Mouse (Mus musculus) cerebellum, adult 8-10 months (tissue): ENCODE measurements at regions not wholly inside any gene's neighbourhood (a gene's known extent, or its start where the extent isn't known, plus 50 kb on each side); places are given as distances from the start of the nearest gene placed in this dataset.

Experiments
- DNase-seq: peaks from one replicate; pipeline ENCODE4 v3.0.0; 2022

DNA sequence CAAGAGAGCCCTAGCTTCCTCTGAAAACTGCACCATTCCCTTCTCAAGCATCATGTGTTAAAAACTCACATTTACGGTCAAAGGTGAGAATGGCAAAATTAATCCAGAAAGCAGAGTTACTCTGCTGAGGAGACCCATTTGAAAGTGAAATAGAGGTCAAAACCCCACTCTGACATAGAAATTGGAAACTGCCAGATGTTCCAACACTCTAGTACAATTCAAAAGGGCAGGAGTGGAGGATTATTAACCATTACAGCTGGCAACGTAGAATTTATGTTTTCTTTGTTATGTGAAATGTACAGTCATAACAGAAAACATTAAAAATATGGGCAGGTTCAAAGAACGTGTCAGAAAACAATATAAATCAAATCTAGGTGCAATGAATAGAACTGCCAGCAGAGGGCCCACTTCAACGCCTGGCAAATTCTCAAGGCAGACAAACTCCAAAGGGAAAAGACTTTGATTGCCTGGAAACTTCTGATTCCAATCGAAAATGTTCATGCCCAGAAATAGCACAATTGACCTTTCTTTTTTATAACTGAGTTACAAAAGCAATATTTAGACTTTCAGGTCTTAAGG is 54.2 kb upstream of the Rfpl4b start:
- DNase-seq, result peak; percentile 24

DNA sequence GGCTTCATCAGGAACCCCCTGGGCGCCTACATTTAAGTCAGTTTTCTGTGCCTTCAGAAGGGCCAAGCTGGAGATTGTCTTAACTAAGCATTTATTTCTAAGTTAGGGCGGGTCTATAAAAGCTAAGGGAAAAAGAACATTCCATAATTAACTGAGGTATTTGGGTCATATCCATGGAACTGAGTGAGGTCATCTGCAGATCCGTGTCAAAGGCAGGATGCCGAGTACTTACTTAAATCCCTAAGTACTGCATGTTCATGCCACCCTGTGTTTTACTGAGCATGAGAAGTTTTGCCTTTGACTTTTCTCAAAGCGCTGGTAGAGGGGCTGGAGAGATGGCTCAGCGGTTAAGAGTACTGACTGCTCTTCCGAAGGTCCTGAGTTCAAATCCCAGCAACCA is 57.7 kb upstream of the Rfpl4b start:
- DNase-seq, result no peak

DNA sequence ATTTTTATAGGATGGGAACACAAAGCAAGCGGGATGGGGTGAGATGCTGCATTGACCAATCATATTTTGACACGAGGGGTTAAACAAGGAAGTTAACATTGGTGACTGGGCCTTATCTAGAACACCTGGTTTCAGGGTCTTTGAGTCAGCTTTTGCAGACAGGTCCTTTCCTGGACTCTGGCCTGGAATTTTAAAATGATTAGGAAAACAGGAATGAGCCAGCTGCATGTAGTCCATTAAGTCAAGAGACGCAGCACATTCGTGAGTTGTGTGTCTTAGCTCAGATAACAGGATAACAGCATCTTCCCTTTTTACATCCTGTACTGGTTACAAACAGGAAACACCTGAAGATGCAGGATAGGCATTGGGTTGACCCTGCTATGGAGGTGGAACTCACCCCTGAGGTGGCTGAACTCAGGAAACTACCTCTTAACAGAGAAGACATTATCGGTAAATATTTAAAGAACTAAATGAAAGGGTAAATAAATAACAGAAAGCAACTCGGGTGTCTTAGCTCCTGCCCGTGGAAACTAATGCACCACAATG is 59.1 kb upstream of the Rfpl4b start:
- no peak for DNase-seq

DNA sequence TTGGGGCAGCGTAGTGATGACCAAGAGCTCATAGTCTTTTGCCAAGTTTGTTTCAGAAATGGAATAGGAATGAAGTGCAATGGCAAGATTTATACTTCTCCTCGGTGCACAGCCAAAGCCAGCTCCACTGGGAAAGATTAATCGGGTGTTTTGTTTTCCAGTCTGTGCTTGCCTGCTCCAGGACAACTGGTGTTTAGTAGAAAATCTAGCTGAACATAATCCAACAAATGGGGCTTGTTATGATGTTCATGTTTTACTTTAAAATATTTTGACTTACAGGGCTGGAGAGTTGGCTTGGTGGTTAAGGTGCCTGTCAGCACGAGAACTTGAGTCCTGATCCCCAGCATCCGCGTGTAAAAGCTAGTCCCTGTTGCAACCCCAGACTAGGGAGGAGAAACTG is 60.6 kb upstream of the Rfpl4b start:
- DNase-seq, result no peak

DNA sequence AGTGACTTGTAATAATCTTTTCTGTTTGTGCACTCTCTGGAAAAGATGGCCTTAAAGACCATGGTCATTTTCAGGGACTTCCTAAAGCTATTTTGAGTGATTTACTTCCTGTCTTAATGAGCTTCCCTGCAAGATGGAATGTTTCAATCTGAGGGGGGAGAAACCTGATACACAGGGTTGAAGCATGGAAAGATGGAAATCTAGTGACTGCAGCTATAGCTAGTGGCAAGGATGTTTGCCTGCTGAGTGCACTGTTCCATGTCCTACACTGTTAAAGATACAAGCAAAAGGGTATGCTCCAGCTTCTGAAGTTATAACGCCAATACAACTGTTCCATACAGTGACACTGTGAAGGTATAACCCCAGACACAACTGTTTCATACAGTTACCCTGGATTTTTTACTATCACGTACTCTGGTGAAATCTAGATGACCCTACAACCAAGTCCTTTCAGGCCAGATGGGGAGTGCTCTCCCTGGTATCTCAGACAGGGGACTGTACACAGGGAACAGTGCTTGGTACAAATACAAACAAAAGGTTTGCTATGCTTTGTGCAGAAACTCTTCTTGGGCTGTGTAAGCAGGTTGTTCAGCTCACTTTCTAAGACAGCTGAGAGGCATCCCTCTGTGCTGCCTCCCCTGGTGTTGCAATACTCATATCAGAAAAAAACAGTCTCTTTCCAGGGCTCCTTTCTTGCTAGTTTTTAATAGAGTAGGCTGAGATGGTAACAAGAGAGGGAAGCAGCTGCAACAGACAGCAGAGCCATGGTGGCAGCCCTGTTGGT is 62.4 kb upstream of the Rfpl4b start:
- no peak for DNase-seq

DNA sequence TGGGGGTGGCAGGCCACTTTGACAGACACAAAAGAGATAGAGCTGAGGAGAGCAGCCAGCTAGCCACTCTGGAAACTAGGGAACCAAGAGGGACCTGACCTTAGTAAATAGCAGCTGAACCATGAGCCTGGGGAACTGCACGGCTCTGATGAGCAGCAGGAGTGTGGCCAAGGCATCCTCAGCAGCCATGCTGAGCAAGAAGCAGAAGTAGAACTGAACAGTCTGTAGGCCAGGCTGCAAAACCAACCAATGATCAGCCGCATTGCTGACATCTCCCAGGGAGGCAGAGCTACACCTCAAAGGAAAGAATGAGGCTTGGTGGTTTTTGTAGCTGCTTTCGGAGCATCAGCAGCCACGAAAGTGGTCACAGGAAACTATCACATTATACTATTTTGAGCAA is 63.1 kb upstream of the Rfpl4b start:
- DNase-seq, result no peak

DNA sequence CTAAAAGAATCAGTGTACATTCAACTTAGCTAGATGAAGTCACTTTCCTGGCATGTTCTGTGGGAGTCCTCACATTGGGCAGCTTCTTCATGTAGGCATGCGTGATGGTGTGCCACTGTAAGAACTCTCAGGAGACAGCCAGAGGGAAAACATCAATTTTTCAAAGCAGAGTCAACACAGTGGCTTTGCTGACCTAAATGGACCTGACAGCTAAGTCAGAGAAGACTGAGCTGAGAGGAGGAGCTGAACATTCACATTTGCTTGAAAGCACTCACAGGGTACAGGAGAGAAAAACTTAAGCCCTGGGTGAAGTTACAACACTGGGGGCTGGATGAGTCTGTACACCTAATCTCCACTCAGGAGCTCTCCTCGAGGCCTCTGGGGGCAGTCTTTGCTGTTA is 64.9 kb upstream of the Rfpl4b start:
- no peak for DNase-seq

DNA sequence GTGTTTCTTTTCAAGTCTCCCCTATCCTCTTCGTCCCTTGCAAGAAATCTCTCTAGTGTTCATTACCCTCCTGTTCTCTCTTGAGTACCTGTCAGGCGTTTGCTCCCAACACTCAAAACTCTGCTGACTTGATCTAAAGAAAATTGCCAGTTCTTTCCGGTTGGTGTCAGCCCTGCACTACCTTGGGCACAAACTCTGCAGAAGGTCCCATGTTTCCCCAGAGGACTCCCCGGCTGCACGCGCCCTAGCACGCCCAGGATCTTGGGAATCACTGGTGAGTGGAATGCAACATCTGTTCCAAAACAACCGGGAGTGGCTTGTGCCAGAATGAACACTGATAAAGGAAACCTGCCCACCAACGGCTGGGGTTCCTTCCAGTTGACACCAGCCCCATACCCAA is 66.3 kb upstream of the Rfpl4b start:
- DNase-seq, result no peak

DNA sequence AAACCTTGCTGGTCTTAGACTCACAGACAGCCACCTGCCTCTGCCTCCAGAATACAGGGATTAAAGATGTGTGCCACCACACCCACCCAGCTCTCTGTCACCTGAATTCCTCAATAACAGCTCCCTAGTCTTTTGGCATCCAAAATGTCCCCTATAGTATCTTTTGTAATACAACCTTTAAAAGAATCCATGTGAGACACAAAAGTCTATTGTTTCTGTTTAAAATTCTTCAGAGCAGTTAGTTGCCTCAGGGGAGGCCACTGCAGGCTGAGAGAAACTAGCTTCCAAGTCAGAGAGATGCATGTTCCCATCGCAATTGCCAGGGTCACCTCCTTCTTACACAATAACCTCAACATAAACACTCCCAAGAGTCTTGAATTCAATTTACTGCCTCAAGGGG is 70.6 kb upstream of the Lama4 start:
- no peak for DNase-seq

DNA sequence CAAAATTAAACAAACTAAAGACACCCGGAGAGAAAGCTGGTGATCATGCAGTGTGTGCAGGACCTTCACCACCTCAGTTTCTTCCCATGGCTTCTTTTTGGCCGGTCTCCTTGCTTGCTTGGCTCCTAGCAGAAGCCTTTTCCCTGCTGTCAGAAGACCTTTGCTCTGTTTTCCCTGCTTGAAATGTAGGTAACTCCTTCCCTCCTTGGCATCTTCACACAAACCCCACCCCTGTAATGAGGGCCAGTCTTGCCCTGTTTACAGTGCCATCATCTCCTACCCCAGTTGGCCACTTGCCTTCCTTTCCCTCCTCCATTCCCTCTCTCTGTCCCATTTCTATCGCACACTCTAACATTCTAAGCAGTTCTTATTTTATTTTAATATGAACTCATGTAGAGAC is 69.7 kb upstream of the Lama4 start:
- no peak for DNase-seq

DNA sequence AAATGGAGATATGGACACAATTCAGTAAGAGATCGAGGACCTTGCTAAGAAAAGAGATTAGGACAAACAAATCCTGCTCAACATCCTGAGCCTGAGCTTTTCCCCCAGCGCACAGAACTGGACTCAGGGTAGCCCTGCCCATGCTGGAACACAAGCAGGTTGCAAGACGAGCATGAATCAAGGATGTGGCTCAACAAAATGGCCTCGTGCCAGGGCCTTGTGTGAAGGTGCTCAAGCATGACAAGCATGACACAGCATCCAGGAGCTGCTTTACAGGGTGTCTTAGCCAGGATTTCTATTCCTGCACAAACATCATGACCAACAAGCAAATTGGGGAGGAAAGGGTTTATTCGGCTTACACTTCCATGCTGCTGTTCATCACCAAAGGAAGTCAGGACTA is 67.7 kb upstream of the Lama4 start:
- DNase-seq, result no peak

DNA sequence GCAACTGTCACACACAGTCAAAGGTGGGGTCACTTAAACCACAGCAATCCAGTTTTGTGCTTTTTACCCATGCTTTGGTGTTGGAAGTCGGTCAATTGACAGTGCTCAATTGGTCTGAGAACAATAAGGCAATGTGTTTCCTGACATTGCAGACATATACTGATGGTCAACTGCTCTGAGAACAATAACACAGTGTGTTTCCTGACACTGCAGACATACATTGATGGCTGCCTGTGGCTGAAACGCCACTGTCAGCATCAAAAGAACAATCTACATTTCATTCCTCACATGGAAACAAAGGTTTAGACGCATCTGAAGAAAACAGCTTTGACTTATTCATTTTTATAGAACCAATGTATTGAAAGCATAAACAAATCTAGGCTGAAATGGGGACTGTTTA is 59.2 kb upstream of the Lama4 start:
- no peak for DNase-seq

DNA sequence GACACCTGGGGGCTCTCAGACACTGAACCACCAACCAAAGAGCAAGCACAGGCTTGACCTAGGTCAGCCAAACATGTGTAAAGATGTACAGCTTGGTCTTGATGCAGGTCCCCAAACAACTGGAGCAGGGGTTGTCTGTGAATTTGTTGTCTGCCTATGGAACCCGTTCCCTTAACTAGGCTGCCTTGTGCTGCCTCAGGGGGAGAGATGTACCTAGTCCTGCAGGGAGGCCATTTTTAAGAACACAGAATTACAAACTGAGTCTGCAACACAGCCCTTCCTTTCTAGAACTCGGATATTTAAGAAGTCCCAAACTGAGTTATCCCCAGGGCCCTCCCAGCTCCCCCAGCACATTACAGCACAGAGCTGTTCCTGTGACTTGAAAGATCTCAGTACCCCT is 57.5 kb upstream of the Lama4 start:
- DNase-seq, result no peak

DNA sequence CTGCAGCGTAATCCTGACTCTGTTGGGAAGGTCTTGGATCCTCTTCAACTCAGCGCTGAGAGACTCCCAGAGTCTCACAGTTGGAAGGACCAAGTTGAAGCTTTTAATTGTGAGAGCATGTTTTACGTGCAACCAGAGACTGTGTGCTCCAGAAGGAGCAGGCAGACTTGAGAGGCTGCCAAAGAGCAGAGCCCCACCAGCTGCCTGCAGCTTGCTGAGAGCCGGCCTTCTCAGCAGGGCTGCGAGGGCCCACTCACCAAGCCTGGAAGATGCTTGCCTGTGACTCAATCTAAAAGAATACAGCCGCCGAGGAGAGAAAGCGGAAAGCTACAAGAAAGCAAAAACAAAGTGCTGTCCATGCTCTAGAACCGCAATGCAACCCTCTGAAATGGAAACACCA is 57.0 kb upstream of the Lama4 start:
- peak; percentile 3 for DNase-seq

DNA sequence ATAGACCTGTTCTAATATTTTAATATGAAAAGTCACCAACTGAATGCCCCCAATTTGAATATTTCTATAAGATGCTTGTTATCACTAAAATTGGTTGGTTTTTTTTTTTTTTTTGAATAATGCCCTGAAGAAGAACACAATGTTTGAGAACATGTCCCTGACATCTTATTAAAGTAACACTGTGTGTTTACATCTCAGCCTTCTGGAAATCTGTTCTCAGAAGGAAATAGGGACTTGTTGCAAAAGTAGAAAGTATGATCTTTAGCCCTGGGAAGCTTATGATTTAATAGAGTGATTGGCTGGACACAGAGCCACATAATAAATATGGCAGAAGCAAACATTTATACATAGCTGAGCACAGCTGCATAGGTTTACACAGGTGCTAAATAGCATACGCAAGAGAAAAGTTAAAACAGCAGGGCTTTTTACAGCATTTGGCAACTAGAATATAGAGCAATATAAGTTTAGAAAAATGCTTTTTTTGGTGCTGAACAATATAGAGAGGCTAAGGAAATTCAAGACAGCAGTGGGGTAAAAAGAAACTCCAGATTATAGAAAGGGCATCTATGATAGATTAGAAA is 56.1 kb upstream of the Lama4 start:
- DNase-seq, result no peak

DNA sequence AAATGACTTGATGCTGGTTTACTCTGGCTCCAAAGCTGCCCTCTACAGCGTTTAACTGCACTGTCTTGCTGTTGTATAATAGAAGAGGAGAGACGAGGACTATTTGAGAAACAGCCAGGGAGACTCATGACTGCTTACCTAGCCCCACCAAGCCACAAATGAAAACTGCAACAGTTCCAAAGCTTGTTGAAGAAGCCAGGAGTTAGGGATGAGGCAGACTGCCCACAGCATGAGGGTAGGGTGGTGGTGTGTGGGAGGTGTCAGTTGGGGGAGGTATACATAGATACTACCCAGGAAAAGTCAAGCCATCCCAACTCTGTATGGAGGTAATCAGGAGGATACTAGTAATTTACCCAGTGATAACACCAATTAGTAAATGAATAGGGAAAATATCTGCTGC is 55.5 kb upstream of the Lama4 start:
- DNase-seq, result no peak

DNA sequence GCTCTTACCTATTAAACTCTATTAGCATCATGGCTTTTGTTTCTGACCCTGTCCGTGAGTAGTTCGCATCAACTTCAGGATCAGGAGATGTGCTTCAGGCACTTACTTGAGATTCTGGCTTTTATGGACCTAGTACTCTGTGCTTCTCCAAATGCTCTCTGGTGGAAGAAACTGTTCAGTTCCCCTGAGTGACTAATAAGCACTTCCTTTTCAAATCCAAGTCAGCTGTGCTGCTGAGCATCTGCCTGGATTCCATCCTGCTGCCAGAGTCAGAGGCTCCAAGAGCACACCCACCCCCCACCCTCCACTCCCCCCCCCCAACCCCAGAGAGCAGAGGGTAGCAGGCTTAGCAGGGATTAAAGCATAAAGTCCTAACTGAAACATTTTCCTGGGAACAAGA is 52.3 kb upstream of the Lama4 start:
- no peak for DNase-seq
